Mouse (Mus musculus) kidney, embryonic 14.5 days (tissue): ENCODE results near the gene Hils1. TPM values are rescaled to one million over a fixed set of nuclear protein-coding genes. Genes with fewer than 3 reads are reported as not detected.

Experiments
- ATAC-seq: fragments of 200-750 bp; cut with Nextera tagmentation; 2 replicates; pipeline ENCODE4 v1.8.0; 2017; ENCODE audit warnings: moderate number of reproducible peaks, mild to moderate bottlenecking, moderate TSS enrichment, moderate library complexity; ENCODE audit not compliant: low FRiP score, low TSS enrichment
- H3K27ac ChIP-seq: fragments of 300-500 bp; sonication (generic); 2 replicates; pipeline ENCODE4 v1.5.1; 2014; ENCODE audit warnings: low read depth, mild to moderate bottlenecking, low read length, moderate library complexity, mixed read lengths
- H3K27me3 ChIP-seq: fragments of 300-500 bp; sonication (generic); 2 replicates; pipeline ENCODE4 v1.6.1; 2014; ENCODE audit warnings: mild to moderate bottlenecking, low read length; ENCODE audit not compliant: control insufficient read depth, insufficient read depth
- H3K36me3 ChIP-seq: fragments of 300-500 bp; sonication (generic); 2 replicates; pipeline ENCODE4 v1.6.1; 2014; ENCODE audit warnings: low read length, mixed read lengths; ENCODE audit not compliant: control insufficient read depth, insufficient read depth
- H3K4me1 ChIP-seq: fragments of 300-500 bp; sonication (generic); 2 replicates; pipeline ENCODE4 v1.6.1; 2014; ENCODE audit warnings: low read length, mixed read lengths; ENCODE audit not compliant: control insufficient read depth, insufficient read depth
- H3K4me2 ChIP-seq: fragments of 300-500 bp; sonication (generic); replicated peaks from 2 replicates; pipeline ENCODE4 v1.6.1; 2014; ENCODE audit warnings: low read depth, mild to moderate bottlenecking, low read length
- H3K4me3 ChIP-seq: fragments of 300-500 bp; sonication (generic); 2 replicates; pipeline ENCODE4 v1.5.1; 2014; ENCODE audit warnings: mild to moderate bottlenecking, low read length
- H3K9ac ChIP-seq: fragments of 300-500 bp; sonication (generic); 2 replicates; pipeline ENCODE4 v1.6.1; 2014; ENCODE audit warnings: low read depth, mild to moderate bottlenecking, low read length, moderate library complexity
- H3K9me3 ChIP-seq: fragments of 300-500 bp; sonication (generic); 2 replicates; pipeline ENCODE4 v1.6.1; 2016; ENCODE audit warnings: low read length; ENCODE audit not compliant: control insufficient read depth
- WGBS: fragments of 180-500 bp; shearing (Covaris S2); extraction: QIAGEN DNeasy Blood & Tissue Kit; methylation state at CpG from one replicate; pipeline ENCODE4 v1.1.7; 2014; 5-methylcytosine and 5-hydroxymethylcytosine counted together
- polyA plus RNA-seq: library from polyadenylated mRNA; unstranded; fragments of >200 nt; fragmentation: Nextera tagmentation; extraction: Ambion mirVana; gene quantifications from 2 replicates; pipeline ENCODE4 v1.2.1, GENCODE M21; 2014

Gene Hils1
- polyA plus RNA-seq, 1 experiment from 2014 or later: not detected

- no peak for ATAC-seq
- peaks cover 4% of the 10 kb centered on the region; the same call in 1 of the 2 replicates for H3K27me3 ChIP-seq
- H3K4me2 ChIP-seq: no peak overlapping the region
- H3K27ac ChIP-seq: no peak overlapping the region
- H3K9ac ChIP-seq: no peak overlapping the region
- no peaks in the 10 kb centered on the region for H3K36me3 ChIP-seq
- H3K4me1 ChIP-seq: peaks cover 5% of the 10 kb centered on the region; the same call in 1 of the 2 replicates
- H3K9me3 ChIP-seq: no peaks in the 10 kb centered on the region
- no peak overlapping the region for H3K4me3 ChIP-seq
- 69% methylated on average over 2 of the region's 2 CpGs for WGBS
Observed at GRCm38 (mm10) chr11:94974951-94975350, 7.6 kb downstream of the Hils1 start.

- Histone ChIP-seq H3K9ac (no peak within 1 kb of the TSS), H3K4me2 (no peak within 1 kb of the TSS), H3K27me3 (peaks cover 4% of the 10 kb centered on the region; the same call in 1 of the 2 replicates), H3K27ac (no peak within 1 kb of the TSS), H3K36me3 (no peaks in the 10 kb centered on the region), H3K4me1 (peaks cover 5% of the 10 kb centered on the region; the same call in 1 of the 2 replicates), H3K9me3 (no peaks in the 10 kb centered on the region), H3K4me3 (no peak within 1 kb of the TSS)
- 75% methylated on average over 5 of the region's 5 CpGs for WGBS
- ATAC-seq: no peak
Observed at GRCm38 (mm10) chr11:94976199-94976598, 8.8 kb downstream of the Hils1 start, which contains the start of gene Sgca. Gene Sgca (minus strand): TSS chr11:94976327.

GRCm38 (mm10) chr11:94978178-94978915 lies 11.0 kb downstream of the Hils1 start:
- ATAC-seq: peak; percentile 33; the same call in 1 of the 2 replicates
- Histone ChIP-seq H3K4me2 (peak overlapping the region; percentile 39), H3K4me1 (peaks cover 5% of the 10 kb centered on the region; the same call in 1 of the 2 replicates), H3K9ac (no peak overlapping the region), H3K9me3 (no peaks in the 10 kb centered on the region), H3K27ac (no peak overlapping the region), H3K27me3 (no peaks in the 10 kb centered on the region), H3K4me3 (peak overlapping the region; percentile 11; the same call in 1 of the 2 replicates), H3K36me3 (no peaks in the 10 kb centered on the region)
- 51% methylated on average over 9 of the region's 9 CpGs for WGBS

- peak overlapping the region; percentile 11; the same call in 1 of the 2 replicates for H3K4me3 ChIP-seq
- H3K4me1 ChIP-seq: peaks cover 5% of the 10 kb centered on the region; the same call in 1 of the 2 replicates
- no peak overlapping the region for H3K27ac ChIP-seq
- H3K36me3 ChIP-seq: no peaks in the 10 kb centered on the region
- WGBS: under 1% methylated on average over 20 of the region's 20 CpGs
- no peak overlapping the region; the same call in 1 of the 2 replicates for H3K9ac ChIP-seq
- no peaks in the 10 kb centered on the region for H3K9me3 ChIP-seq
- peak overlapping the region; percentile 39 for H3K4me2 ChIP-seq
- H3K27me3 ChIP-seq: no peaks in the 10 kb centered on the region
- peak; percentile 97 for ATAC-seq
Observed at GRCm38 (mm10) chr11:94978947-94979346, 11.6 kb downstream of the Hils1 start.

- Histone ChIP-seq H3K27ac (no peak overlapping the region), H3K27me3 (no peaks in the 10 kb centered on the region), H3K4me2 (peak overlapping the region; percentile 39), H3K4me3 (peak overlapping the region; percentile 11; the same call in 1 of the 2 replicates), H3K9me3 (no peaks in the 10 kb centered on the region), H3K36me3 (no peaks in the 10 kb centered on the region), H3K9ac (no peak overlapping the region; the same call in 1 of the 2 replicates), H3K4me1 (peaks cover 5% of the 10 kb centered on the region; the same call in 1 of the 2 replicates)
- ATAC-seq: peak; percentile 17; the same call in 1 of the 2 replicates
- 81% methylated on average over 11 of the region's 11 CpGs for whole genome bisulfite sequencing
Observed at GRCm38 (mm10) chr11:94979462-94980179, 12.2 kb downstream of the Hils1 start.

GRCm38 (mm10) chr11:94985140-94985539 lies 17.7 kb downstream of the Hils1 start:
- no peak overlapping the region for H3K9ac ChIP-seq
- no peak overlapping the region for H3K27ac ChIP-seq
- 37% methylated on average over 1 of the region's 1 CpGs for WGBS
- no peaks in the 10 kb centered on the region for H3K9me3 ChIP-seq
- no peak overlapping the region for H3K4me3 ChIP-seq
- H3K4me2 ChIP-seq: no peak overlapping the region
- no peaks in the 10 kb centered on the region for H3K36me3 ChIP-seq
- no peak for ATAC-seq
- peaks cover 23% of the 10 kb centered on the region for H3K4me1 ChIP-seq
- no peaks in the 10 kb centered on the region for H3K27me3 ChIP-seq

- 78% methylated on average over 5 of the region's 5 CpGs for WGBS
- Histone ChIP-seq H3K4me2 (no peak overlapping the region), H3K4me1 (peaks cover 24% of the 10 kb centered on the region), H3K9ac (no peak overlapping the region), H3K27ac (no peak overlapping the region), H3K9me3 (no peaks in the 10 kb centered on the region), H3K4me3 (no peak overlapping the region), H3K36me3 (no peaks in the 10 kb centered on the region), H3K27me3 (no peaks in the 10 kb centered on the region)
- no peak for ATAC-seq
Observed at GRCm38 (mm10) chr11:94985822-94986221, 18.4 kb downstream of the Hils1 start.

- no peak for ATAC-seq
- Histone ChIP-seq H3K4me2 (no peak overlapping the region), H3K9ac (no peak overlapping the region), H3K4me3 (no peak overlapping the region), H3K27ac (no peak overlapping the region), H3K9me3 (no peaks in the 10 kb centered on the region), H3K4me1 (peaks cover 24% of the 10 kb centered on the region), H3K36me3 (no peaks in the 10 kb centered on the region), H3K27me3 (no peaks in the 10 kb centered on the region)
- 74% methylated on average over 2 of the region's 2 CpGs for WGBS
Observed at GRCm38 (mm10) chr11:94986435-94986834, 19.0 kb downstream of the Hils1 start.

GRCm38 (mm10) chr11:94987341-94987740 lies 19.9 kb downstream of the Hils1 start:
- no peak for ATAC-seq
- WGBS: 53% methylated on average over 6 of the region's 6 CpGs
- H3K4me2 ChIP-seq: no peak overlapping the region
- no peaks in the 10 kb centered on the region for H3K36me3 ChIP-seq
- H3K27me3 ChIP-seq: no peaks in the 10 kb centered on the region
- no peak overlapping the region for H3K4me3 ChIP-seq
- no peaks in the 10 kb centered on the region for H3K9me3 ChIP-seq
- no peak overlapping the region for H3K9ac ChIP-seq
- H3K4me1 ChIP-seq: peaks cover 26% of the 10 kb centered on the region
- H3K27ac ChIP-seq: no peak overlapping the region
